Mouse (Mus musculus): ENCODE results near the gene Mab21l3.

Gene Mab21l3

DNA sequence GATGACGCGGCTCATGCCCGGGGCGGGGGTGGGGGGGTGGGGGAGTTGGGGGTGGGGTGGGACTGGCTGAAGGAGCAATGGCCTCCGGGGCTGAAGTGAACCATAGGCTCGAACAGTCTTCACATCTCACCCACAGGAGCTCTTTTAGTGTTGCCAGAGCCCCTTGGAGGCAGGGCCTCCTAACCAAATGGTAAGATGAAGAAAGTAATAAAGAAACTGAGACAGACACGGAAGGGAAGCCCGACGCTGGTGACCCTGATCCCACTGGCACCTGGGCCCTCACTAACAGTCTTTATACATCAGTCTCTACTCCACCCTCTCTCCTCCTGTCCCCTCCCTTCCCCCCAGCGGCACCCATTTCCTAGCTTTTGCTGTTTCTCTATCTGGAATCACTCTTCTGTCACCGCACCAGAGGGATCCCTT, 48.2 kb downstream of the Mab21l3 start:
- DNase-seq (ENCODE audit: low read depth): no peak

DNA sequence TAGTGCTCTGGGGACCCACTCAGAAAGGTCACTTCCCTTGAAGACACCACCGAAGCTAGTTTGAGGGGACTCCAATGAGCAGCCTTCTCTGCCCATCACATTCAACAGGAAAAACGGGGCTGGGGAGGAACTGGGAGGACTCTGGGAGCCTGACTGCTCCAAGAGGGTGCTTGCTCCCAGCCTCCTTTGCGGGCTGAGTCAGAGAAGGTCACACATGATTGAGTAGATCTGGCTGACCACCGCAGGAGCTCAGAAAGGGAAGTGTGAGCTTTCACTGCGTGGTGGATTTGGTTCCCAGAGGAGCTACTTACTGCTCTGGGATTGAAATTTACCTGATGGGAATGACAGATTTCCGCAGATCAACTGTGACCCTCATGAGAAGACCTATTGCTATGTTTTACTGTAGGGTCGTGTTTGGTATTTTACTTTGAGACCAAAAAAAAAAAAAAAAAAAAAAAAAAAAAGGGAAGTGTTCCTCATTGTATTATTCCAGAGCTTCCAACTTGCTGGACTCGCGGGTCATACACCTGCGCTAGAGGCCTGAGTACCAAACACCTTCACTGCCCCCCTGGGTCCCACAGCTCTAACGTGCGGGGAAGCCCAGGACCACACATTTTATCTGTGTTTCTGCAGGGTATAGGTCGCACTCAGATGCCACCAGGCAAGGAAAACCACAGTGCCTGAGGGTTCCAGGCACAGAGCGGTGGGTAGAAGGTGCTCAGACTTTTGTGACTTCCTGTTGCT, 48.7 kb downstream of the Mab21l3 start:
- peak; percentile 32 for DNase-seq (ENCODE audit: low read depth)

DNA sequence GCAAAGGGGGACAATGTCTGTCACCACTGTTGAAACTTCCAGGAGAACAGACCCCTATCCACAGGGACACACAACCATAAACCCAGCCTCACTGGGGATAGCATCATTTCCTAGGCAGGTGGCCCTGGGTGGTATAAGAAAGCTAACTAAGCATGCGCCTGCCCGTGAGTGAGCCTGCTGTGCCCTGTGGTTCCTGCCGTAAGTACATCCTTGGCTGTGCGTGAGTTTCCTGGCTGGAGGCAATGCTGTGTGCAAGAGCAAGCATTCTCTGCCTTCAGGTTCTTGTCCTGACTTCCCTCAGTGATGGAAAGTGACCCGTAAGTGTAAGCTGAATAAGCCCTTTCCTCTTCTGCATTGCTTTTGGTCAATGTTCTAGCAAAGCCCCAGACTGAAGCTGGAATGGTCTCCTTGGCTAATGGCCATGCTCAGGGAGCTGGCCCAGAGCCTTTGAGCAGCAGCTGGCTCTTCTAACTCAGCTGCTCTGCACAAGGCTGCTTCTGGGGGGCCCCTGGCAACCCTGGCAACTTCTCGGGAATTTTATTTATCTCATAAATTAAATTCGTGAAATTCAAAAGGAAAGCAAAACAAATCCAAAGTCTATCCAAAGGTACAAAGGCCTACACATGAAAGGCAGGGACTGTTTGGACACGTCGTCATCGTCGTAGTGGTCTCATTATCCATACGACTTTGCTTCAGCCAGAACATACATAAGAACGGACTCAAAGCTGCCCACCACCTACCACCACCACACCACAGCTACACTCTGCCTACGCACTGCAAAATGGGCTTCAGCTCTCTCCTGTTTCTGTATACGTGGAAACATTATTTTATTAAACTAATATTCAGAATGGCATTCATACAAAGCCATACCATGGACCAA, 50.7 kb downstream of the Mab21l3 start:
- DNase-seq (ENCODE audit: low read depth): no peak

DNA sequence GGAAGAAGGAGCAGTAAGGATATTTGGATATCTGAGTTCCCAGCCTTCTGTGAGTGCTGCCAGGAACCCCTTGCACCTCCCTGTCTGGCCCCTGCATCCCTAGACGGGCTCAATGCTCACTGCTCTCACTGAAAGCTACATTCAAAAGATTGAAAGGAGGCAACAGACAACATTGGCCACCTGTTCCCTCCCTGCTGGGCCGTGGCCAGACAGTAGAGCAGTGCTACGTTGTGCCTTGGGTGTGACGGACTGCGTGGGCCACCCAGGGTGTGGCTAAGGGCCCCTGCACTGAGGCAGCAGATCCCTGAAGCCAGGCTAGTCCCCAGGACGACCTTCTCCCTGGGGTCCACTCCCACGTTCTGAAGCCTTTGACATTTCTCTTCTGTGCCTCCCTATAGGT, 52.5 kb downstream of the Mab21l3 start:
- DNase-seq (ENCODE audit: low read depth): no peak

DNA sequence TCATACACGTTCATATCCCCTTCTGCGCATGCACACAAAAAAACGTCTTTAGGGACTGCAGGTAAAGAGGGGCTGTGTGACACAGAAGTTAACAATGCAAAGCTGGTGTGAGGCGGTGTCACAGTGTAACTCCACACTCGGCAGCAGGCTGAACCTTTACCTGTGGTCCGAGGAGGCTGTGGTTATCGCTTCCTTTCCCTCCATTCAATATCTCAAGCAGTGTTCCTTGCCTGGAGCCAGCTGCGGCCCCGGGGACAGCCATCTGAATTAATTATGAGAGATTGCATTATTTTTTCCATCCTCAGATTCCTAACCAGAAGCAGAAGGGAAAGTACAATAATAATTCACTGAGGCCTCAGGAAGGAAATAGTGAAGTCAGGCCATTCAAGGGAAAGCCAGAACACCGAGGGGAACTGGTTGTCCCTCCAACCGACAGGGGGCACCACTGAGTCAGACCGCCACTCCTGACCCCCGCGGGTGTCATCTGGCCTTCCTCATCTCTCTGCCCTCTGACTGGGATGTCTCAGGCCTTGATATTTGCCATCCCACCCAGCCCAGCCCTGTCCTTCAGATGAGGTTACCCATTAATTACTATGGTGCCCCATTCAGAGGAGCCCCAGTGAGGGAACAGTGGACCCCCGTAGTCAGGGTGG, 53.2 kb downstream of the Mab21l3 start:
- DNase-seq (ENCODE audit: low read depth): peak; percentile 17

DNA sequence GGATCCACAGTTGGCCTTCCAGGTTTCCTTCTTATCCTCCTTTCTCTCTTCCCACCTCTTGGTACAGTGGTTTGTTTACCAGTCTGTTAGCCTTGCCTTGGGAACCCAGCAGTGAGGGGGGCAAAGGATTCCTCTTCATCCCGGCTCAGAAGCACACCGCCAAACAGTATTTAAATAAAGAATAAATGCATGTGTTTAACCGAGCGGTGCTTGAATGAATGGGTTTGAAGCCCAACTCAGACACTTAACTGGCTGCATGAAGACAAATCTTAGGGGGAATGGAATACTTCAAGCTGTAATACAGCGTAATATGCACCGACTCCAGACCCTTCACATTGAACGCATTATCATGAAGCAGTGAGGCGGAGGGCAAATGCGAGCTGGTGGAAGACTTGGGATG, 54.1 kb downstream of the Mab21l3 start:
- no peak for DNase-seq (ENCODE audit: low read depth)

DNA sequence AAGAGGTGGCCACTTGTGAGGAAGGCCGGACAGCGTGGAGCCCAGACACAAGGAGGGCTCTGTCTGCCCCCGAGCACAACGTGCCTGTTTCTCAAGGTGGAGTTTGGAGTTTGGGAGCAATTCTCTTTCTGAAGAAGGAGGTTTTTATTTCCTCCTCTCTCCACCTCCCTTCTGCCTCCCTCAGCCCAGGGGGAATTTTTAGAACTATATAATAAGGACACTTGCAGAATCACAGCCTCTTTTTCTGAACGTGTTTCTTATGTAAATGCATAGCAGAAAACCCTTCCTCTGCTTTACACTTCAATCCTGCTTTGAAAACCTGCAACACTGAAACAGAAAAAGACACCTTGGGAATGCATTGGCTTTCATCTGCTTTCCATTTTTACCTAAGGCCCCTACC, 54.7 kb downstream of the Mab21l3 start:
- no peak for DNase-seq (ENCODE audit: low read depth)

DNA sequence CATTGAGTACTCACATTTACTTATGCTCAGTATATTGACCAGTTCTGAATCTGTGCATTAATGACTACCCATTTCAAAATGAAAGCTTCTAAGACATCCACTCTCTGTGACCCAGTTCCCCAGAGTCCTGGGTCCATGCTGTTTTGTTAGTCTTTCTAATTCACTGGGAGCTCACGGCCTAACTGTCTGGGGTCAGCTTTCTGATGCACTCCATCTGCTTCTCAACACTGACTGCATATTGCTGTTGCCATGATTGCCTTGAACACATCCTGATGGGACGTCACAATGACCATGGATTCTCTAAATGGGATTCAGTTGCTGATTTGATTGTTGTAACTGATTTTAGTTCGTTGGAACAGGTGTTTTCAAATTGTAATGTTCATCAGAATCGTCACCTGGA, 56.6 kb downstream of the Mab21l3 start:
- no peak for DNase-seq (ENCODE audit: low read depth)

DNA sequence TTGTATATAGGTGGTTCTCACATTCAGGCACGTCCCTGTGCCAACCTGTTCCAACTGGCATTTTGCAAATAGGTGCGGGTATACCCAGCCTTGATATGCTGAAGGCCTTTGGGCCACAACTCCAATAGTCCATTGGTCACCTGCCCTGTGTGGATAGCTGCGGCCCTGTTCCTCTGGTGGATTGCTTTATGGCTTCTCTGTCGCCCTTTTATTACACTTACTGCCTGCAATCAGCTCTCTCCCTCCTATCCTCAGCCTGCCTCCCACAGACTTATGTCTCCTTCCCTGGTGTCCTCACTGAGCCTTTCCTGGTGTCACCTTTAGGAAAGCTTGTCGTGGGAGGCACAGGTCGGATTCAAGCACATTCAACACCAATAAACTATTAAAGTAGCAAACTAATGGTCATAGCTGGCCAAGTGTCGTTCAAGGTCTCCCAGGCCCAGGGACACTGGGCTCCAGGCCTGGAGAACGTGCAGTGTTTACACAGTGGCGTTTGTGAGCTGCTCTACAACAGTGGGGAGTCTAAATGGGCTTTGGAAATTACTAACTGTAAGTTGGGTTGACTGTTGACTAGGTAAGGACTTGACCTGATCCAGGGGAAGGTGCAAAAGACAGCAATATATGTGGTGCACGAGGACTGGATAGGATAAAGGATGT, 63.9 kb downstream of the Mab21l3 start:
- no peak for DNase-seq (ENCODE audit: low read depth)

DNA sequence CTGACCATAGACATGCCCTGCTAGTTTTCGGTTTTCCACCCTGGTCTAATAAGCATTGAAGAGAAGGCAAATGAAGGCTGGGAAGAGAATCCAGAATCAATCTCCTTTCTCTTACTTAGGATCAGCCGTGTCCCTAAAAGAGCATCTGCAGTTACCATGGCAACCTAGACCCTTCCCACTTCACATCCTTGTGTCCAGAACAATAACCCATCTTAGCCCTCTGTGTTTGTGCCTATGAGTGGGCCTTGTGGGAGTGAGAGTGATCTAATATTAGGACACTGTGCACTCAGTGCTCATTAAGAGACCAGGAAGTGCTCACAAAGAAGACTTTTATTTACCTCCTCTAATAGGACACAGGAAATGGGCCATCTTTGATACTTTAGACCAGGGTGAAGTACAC, 65.0 kb downstream of the Mab21l3 start:
- DNase-seq (ENCODE audit: low read depth): no peak

DNA sequence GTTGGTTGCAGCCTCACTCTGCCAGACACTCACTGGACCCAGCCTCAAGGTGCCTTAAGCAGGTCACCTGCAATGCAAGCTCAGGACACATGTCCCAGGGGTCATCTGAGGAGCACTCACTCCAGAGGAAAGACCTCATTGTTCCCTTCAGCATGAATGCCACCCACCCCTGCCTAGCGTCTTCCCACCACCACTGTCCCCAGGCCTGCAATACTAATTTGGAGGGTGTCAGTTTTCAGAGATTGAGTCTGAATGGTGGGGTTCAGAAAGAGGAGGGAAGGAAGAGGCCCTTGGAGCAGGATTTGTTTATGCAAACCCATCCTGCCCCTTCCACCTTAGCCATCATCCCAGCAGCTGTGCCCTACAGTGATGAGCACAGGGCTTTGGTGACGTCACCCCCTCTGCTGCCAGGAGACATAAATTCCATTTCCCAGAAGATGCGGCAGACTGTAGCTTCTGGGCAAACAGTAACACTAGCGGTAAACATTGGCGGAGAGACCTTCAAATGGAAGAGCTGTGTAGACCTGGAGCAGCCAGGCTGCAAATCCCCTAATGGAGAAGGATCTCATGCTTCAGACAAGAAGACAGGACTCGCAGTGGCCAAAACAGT, 67.8 kb downstream of the Mab21l3 start:
- no peak for DNase-seq (ENCODE audit: low read depth)

DNA sequence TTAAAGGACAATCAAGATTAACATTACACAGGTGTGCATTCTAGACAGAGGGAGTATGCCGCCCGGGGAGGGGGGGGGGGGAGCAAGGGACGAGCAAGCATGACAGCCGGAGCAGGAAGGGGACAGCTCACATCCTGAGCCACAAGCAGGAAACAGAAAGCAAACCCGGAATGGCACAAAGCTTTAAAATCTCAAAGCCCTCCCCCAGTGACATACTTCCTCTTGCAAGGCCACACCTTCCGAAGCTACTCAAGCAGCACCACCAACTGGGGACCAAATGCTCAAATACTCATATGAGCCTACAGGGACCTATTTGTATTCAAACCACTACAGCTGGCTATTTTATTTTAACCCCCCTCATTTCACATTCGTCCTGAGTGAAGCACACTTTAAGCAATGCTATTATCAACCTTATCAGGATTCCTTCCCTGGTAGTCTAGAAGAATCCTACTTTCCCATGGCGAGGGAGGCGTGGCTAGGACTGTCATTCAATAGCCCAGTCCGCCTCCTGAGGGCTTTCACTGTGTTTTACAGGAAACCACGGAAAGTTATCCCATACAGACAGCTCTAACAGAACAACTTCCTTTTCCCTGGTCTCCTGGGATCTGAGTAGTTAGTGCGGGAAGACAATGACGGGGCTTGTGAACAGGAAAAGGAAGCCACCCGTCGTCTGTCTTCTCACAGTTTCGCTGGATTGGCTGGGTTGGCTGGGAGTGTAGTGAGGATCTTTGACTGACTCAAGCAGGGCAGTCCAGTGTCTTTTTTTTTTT, 69.7 kb downstream of the Mab21l3 start:
- no peak for DNase-seq (ENCODE audit: low read depth)

DNA sequence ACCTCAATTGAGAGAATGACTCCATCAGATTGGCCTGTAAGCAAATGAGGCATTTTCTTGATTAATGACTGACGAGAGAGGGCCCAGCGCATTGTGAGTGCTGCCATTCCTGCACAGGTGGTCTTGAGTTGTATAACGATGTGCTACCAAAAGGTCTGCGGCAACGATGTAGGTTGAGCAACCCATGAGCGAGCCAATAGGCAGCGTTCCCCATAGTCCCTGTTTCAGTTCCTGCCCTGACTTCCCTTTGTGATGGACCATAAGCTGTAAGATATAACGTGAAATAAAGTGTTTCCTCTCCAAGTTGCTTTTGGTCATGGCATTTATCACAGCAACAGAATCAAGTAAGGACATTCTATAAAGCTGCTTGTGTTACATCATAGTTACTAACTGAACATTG, 73.0 kb downstream of the Mab21l3 start:
- DNase-seq (ENCODE audit: low read depth): no peak

DNA sequence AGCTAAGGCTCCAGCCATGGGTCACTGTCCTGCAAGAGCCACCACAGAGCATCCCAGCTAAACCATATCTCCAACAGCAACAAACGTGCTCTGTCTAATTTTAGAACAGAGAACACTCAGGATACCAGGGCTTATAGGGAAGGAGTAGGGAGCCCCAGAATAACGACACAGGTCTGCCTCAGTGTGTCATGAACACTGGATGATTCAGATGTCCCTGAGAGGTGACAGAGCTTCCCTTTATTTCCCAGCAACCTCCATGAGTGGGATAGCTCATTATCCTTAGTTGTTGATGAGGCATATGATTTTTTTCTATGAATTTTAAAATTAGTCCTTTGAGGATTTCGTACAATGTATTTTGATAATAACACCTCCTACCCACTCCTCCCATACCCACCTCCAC, 78.2 kb downstream of the Mab21l3 start:
- DNase-seq (ENCODE audit: low read depth): no peak

DNA sequence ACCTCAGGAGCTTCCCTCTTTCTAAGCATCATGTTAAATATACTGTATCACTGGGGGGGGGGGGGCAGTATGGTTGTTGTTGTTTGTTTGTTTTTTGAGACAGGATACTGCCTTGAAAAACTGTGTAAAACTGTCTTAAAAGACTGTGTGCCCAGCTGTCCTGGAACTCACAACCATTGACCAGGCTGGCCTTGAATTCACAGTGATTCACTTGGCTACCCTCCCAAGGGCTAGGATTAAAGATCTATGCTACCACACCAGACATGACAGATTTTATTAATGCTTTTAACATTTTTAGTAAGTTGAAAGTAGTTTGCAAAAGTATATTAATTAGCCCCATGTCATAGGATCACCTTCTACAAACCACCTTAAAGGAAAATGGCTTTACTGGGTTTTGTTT, 85.2 kb downstream of the Mab21l3 start:
- no peak for DNase-seq (ENCODE audit: low read depth)

All from c-Kit-positive CD71-negative TER-119-negative erythroid progenitor cells, embryonic 14.5 days (primary cell).